ENCODE assay signal across 10 mouse cellular contexts in genomic region chr13:101439041-101439440, GRCm38 (mm10).
DNase-seq lines count a peak whose midpoint lies in the region; ATAC-seq and TF ChIP-seq lines count a peak whose summit lies in the region.
"Had no signal": no experiment of that assay in that cellular context is flagged by ENCODE, and none has a peak within 500 bp of the region (broad histone marks: within the 10 kb centered on the region; RNA-seq: fewer than 3 reads in every experiment).

No protein-coding gene starts in this region.

- no peak overlapping the region for H3K4me2 ChIP-seq in limb, embryonic 11.5 days (ENCODE audit: low read depth, severe bottlenecking)

- H3K4me1 ChIP-seq in limb, embryonic 11.5 days (ENCODE audit: control insufficient read depth, insufficient read depth, low read length): no peaks in the 10 kb centered on the region
- H3K4me1 ChIP-seq in limb, embryonic 10.5 days: peaks cover 14% of the 10 kb centered on the region

- no peak overlapping the region for H3K9ac ChIP-seq in limb, embryonic 11.5 days (ENCODE audit: low read length)
- H3K9ac ChIP-seq: liver, embryonic 14.5 days had no signal

- TF ChIP-seq CTCF in brain, embryonic 14.5 days (IDR thresholded peaks at IDR 0.05; ENCODE audit: borderline replicate concordance, extremely low read depth, insufficient read depth, insufficient read length): no peak

- WGBS in limb, embryonic 11.5 days: 20% methylated on average over 6 of the region's 6 CpGs
- 26% methylated on average over 6 of the region's 6 CpGs for WGBS in limb, embryonic 10.5 days

- H3K9me3 ChIP-seq in limb, embryonic 11.5 days (ENCODE audit: control insufficient read depth, low read length): no peaks in the 10 kb centered on the region
- no peaks in the 10 kb centered on the region for H3K9me3 ChIP-seq in limb, embryonic 10.5 days (replicated peaks)

- no peak for ATAC-seq in limb, embryonic 11.5 days (ENCODE audit: insufficient number of reproducible peaks, low FRiP score, low TSS enrichment, low read depth)
- ATAC-seq: forebrain, embryonic 14.5 days had no signal

- no peak overlapping the region for H3K27ac ChIP-seq in limb, embryonic 11.5 days (replicated peaks; ENCODE audit: low read depth, low read length)
- H3K27ac ChIP-seq in limb, embryonic 10.5 days: no peak overlapping the region
- H3K27ac ChIP-seq: liver, embryonic 14.5 days had no signal

- DNase-seq in limb, embryonic 11.5 days (ENCODE audit: low spot score): peak; percentile 29
- DNase-seq in limb, embryonic 10.5 days (ENCODE audit: low spot score): no peak
- peak; percentile 36 for DNase-seq in brain, embryonic 14.5 days (ENCODE audit: low read depth)
- peak; percentile 85 to 88 for DNase-seq in cerebellum, postnatal 14 days
- peak; percentile 72 for DNase-seq in gastrocnemius, postnatal 25 days
- no peak for DNase-seq in right cerebral cortex, postnatal 4 days
- DNase-seq in lung, postnatal 4 days: no peak
- no peak for DNase-seq in adrenal gland, postnatal 10 days

- no peaks in the 10 kb centered on the region for H3K36me3 ChIP-seq in limb, embryonic 11.5 days (ENCODE audit: control insufficient read depth, insufficient read depth, low read length)
- no peaks in the 10 kb centered on the region for H3K36me3 ChIP-seq in limb, embryonic 10.5 days

- TF ChIP-seq POLR2A in brain, embryonic 14.5 days (IDR thresholded peaks at IDR 0.05; ENCODE audit: borderline replicate concordance, extremely low read depth, insufficient read depth, insufficient read length, poor library complexity, severe bottlenecking): no peak

- no peak overlapping the region for H3K4me3 ChIP-seq in limb, embryonic 11.5 days (ENCODE audit: low read depth, low read length)
- H3K4me3 ChIP-seq in limb, embryonic 10.5 days: no peak overlapping the region

- H3K27me3 ChIP-seq in limb, embryonic 11.5 days (ENCODE audit: control insufficient read depth, insufficient read depth, low read length): no peaks in the 10 kb centered on the region
- peaks cover 33% of the 10 kb centered on the region; the same call in 1 of the 2 replicates for H3K27me3 ChIP-seq in limb, embryonic 10.5 days (ENCODE audit: low read depth, poor library complexity, severe bottlenecking)

Comparison
In these comparisons a context has a peak if more than half of its experiments do, and no peak if none do; other contexts are left out.
1. DNase-seq: peak in limb, embryonic 11.5 days (single experiment), brain, embryonic 14.5 days (single experiment), cerebellum, postnatal 14 days (2 of 2) and gastrocnemius, postnatal 25 days (single experiment); none in limb, embryonic 10.5 days (single experiment), right cerebral cortex, postnatal 4 days (single experiment), lung, postnatal 4 days (0 of 2) and adrenal gland, postnatal 10 days (single experiment).